Mouse (Mus musculus) megakaryocyte-erythroid progenitor cell, adult 5-6 weeks (primary cell): ENCODE measurements around the gene Kmt2b. TPM values are rescaled to one million over a fixed set of nuclear protein-coding genes. Genes with fewer than 3 reads are reported as not detected.

Experiments used
- ATAC-seq: replicated peaks from 2 replicates; pipeline ENCODE4 v1.8.0; 2016; ENCODE audit warnings: mild to moderate bottlenecking, inconsistent platforms; ENCODE audit not compliant: severe bottlenecking, poor library complexity, low FRiP score, low TSS enrichment
- total RNA-seq, 2 experiments: library from RNA; stranded (forward) in 1 of 2; stranded (reverse) in 1 of 2; fragments of 200-1000, 215-1000 nt in 1 of 2; fragments of >200 nt in 1 of 2; fragmentation: Nextera tagmentation in 1 of 2; gene quantifications; 2 replicates each; pipeline ENCODE4 v1.2.3; 2014 to 2017

The Kmt2b gene
- 105 and 115 TPM in 2 replicates for total RNA-seq (2014; fragmentation: Nextera tagmentation)
- 17.0 and 17.3 TPM in 2 replicates for total RNA-seq (2017)

DNA sequence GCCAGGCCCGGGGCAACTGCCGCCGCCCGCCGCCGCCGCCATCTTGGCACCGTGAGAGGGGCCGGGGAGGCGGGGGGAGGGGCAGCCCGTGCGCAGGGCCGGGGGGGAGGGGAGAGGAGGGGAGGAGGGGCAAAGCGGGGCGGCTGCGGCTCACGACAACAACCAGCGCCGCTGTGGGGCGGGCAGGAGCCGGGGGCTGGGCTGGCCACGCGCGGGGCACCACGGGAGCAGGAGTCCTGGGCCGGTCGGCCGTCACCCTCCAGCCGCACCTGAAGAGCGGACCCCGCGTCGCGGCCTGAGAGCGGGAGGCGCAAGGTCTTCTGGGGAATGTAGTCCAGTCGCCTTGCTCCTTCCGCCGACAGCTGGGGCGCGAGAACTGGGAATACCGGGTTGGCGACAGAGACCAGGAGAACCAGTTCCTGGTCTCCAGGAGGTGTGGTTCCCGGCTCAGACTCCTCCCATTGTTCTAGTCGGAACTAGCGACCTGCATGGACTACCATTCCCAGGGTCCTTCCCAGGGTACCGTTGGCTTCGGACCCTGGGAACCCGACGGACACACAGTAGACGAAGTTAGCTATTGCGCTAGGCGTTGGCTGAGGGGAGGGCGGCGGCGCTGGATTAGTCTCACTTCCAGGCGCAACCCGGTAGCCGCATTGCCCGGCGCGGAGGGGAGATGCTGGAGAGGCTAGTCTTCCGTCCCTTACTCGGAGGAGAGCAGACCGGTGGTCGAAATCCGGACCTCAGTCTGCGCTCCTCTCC, at the start of gene Kmt2b:
TSS of gene Kmt2b (minus strand) at position 51 of the 759 bp plus-strand sequence.
- peak; percentile 85 for ATAC-seq

DNA sequence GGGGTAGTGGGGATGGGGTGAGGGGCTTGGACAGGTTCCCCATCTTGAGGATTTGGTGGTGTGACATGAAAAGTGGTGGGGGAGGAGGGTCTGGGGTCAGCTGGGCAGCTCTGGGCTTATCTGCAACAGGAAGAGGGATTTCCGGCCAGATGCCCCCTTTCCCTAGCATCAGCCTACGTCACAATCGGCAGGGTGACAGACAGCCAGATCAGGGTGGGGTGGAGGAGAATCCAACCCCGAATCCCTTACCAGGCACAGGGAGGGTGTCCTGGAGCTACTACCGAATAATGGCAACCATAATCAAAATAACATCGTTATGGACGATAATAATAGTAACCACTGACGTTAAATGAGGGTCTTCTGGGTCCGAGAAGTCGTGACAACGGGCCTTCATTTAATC, 47.9 kb upstream of the Kmt2b start:
- no peak for ATAC-seq

DNA sequence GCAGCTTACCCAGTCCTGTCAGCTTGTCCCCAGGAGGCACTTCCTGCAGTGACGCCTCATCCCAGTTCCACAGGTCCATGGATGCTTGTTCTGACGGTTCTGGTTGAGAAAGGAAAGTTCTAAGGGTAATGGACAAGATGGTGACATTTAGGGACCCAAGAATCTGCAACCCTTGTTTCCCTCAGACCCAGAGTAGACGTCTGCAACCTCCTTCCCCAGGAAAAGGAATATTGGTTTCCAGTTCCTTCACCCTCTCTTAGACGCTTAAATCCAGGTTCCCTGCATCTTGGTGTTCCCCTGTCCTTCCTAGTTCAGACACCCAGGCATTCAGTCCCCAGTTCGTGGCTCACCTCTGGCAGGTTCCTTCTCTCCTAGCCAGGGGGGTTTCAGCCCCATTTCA, 47.2 kb upstream of the Kmt2b start, which contains the start of gene Etv2:
TSS of gene Etv2 (minus strand) at position 101 of the 400 bp plus-strand sequence.
- ATAC-seq, result no peak

- peak; percentile 81 for ATAC-seq
Measured at GRCm38 (mm10) chr7:30634621-30635020, 46.1 kb upstream of the Kmt2b start.

GRCm38 (mm10) chr7:30633762-30634412, 45.4 kb upstream of the Kmt2b start:
- no peak for ATAC-seq

- no peak for ATAC-seq
Measured at GRCm38 (mm10) chr7:30629013-30629412, 40.5 kb upstream of the Kmt2b start.

DNA sequence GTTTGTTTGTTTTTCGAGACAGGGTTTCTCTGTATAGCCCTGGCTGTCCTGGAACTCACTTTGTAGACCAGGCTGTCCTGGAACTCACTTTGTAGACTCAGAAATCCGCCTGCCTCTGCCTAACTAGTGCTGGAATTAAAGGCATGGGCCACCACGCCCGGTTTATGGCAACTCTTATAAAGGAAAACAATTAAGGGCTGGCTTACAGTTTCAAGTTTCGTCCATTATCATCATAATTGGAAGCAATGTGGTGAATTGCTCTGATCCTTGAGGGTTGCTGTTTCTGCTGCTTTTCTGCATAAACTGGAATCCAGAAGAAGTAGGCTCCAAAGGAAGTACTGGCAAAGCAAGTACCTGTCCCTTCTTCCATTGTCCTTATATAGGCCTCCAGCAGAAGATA, 38.1 kb upstream of the Kmt2b start:
- no peak for ATAC-seq

GRCm38 (mm10) chr7:30625530-30626384, 37.2 kb upstream of the Kmt2b start, which contains the start of gene Cox6b1:
TSS of gene Cox6b1 (minus strand) at chr7:30626151.
- ATAC-seq, result peak; percentile 96

- ATAC-seq, result no peak
Measured at GRCm38 (mm10) chr7:30619202-30619601, 30.7 kb upstream of the Kmt2b start.

DNA sequence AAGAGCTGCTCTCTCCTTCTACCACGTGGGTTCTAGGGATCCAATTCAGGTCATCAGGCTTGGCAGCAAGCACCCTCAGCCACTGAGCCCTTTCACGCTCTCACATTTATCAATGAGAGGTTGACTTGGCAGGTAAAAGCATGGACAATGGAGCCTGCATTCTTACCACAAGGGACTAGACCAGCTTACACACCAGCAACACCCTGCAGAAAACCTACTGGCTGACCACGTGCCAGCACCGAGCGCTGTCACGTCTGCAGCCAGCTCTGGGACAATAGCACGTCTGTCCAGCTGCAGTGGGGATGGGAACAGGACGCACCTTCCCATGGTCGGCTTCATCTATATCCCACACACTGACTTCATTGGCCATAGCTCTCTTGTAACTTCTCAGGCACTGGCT, 30.1 kb upstream of the Kmt2b start:
- no peak for ATAC-seq

DNA sequence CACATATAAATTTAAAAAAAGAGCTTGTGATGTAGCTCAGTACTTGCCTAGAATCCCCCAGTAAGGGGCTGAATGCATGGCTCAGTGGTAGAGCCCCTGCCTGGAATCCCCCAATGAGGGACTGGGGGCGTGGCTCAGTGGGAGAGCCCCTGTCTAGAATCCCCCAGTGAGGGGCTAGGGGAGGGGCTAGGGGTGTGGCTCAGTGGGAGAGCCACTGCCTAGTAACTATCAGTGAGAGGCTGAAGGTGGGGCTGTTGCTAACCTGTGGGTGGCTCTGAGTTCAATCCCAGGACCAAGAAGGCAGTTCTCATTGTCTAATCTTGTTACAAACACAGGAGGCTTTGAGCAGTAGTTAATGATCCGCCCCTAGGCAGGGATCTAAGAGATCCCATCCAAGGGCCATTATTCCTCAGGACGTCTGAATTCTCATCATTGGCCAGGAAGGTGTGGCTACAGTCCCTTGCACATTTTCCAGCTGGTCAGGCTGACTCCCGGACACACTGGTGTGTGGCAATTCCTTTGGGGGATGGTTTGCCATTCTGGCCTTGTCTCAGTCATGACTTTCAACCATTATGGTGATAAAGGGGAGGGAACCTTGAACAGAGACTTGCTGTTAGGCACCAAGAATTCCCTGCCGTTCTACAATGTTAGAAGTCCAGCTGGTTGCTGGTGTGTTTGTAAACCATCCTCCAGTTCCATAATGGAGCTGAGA, 26.7 kb upstream of the Kmt2b start:
- 0 out of 2 replicates have a peak, but pooled peaks have one; percentile 31 for ATAC-seq

GRCm38 (mm10) chr7:30614454-30614853, 25.9 kb upstream of the Kmt2b start:
- ATAC-seq, result peak; percentile 61

DNA sequence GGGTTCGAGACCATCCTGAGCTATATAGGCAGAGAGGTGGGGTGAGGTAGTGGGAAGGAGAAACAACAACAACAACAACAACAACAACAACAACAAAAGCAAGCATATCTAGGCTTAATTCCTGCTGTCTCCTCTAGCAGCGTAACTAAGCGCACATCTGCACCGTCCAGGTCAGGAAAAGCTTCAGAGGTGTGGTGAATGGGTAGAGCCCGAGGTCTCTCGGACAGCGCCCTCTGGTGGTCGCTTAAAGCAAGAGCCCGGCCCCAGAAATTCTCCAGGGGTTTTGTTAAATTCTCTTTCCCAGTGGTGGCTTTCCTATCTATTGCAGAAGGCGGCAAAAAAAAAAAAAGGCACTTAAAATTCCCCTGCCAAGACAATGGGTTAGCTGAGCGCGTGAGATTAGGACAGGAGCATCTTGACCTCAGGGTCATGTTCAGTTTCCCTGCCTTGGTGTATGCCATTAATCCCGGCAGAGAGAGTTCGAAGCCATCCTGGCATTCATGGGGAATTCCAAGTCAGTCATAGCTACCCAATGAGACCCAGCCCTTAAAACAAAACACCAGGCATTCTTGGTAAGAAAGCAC, 25.1 kb upstream of the Kmt2b start:
- ATAC-seq, result peak; percentile 49; the same call in 1 of the 2 replicates

GRCm38 (mm10) chr7:30612654-30613402, 24.3 kb upstream of the Kmt2b start, which contains the start of gene Upk1a:
TSS of gene Upk1a (minus strand) at chr7:30612847.
- ATAC-seq, result no peak

DNA sequence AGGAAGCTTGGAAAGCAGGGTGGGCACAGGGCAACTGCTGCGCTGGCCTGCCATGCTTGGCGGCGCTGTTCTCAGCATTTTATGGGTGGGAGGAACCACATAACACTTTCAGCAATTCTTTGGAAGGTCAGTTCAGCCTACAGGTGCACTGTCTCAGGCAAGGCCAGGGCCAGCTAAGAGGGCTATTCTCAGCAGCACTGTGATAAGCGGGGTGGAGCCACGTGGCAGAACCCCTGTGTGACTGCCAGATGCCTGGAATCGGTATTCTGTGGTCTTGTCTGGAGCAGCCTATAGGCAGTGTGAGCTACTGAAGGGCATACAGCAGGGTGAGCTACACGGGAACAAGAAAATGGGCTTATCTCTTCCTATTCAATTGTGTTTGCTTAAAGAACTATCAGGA, 21.5 kb upstream of the Kmt2b start:
- ATAC-seq, result 0 out of 2 replicates have a peak, but pooled peaks have one; percentile 18

- no peak for ATAC-seq
Measured at GRCm38 (mm10) chr7:30608476-30608875, 19.9 kb upstream of the Kmt2b start.

GRCm38 (mm10) chr7:30607706-30608309, 19.3 kb upstream of the Kmt2b start:
- ATAC-seq, result peak; percentile 84

- ATAC-seq, result no peak
Measured at GRCm38 (mm10) chr7:30604944-30605343, 16.4 kb upstream of the Kmt2b start.
